Mouse (Mus musculus) ES-E14 (cell line): ENCODE results near the gene Taldo1.

Source experiments
- CHD2 ChIP-seq: IDR thresholded peaks from 2 replicates; pipeline ENCODE4 v1.6.1; 2014; ENCODE audit warnings: mild to moderate bottlenecking, low read depth, low read length, inconsistent platforms
- HCFC1 ChIP-seq: IDR thresholded peaks from 2 replicates; pipeline ENCODE4 v1.6.1; 2012; ENCODE audit warnings: low read length, inconsistent platforms, borderline replicate concordance; ENCODE audit not compliant: insufficient read depth
- MAFK ChIP-seq: IDR thresholded peaks from 2 replicates; pipeline ENCODE4 v1.6.1; 2014; ENCODE audit warnings: mild to moderate bottlenecking, low read depth, low read length, inconsistent platforms; ENCODE audit not compliant: insufficient read depth
- ZNF384 ChIP-seq: IDR thresholded peaks from 2 replicates; pipeline ENCODE4 v1.6.1; 2012; ENCODE audit warnings: low read depth, low read length, inconsistent platforms

- TF ChIP-seq MAFK (no peak), CHD2 (no peak), ZNF384 (no peak), HCFC1 (no peak)
Measured at GRCm38 (mm10) chr7:141361510-141361909, 30.5 kb upstream of the Taldo1 start.
